Mouse (Mus musculus) cortical plate, adult 2 months (tissue): ENCODE measurements around the gene Wdr25. TPM values are rescaled to one million over a fixed set of nuclear protein-coding genes. Genes with fewer than 3 reads are reported as not detected.
A peak's percentile ranks its signal among the peaks of the same experiment; 100 is the strongest.

Experiments
- H3K27ac ChIP-seq: fragments of 200-500 bp; 2 replicates; pipeline ENCODE4 v1.5.1; 2012; ENCODE audit warnings: low read length, control low read depth, inconsistent platforms; ENCODE audit not compliant: insufficient read depth
- H3K4me1 ChIP-seq: fragments of 200-500 bp; 2 replicates; pipeline ENCODE4 v1.6.1; 2011; ENCODE audit warnings: low read length; ENCODE audit not compliant: control insufficient read depth, insufficient read depth
- H3K4me3 ChIP-seq: fragments of 200-500 bp; 2 replicates; pipeline ENCODE4 v1.5.1; 2011; ENCODE audit warnings: mild to moderate bottlenecking, low read length, control low read depth; ENCODE audit not compliant: insufficient read depth
- CTCF ChIP-seq: fragments of 200-500 bp; IDR thresholded peaks from 2 replicates; pipeline ENCODE4 v1.5.1; 2011; ENCODE audit warnings: mild to moderate bottlenecking, control low read depth, low read length; ENCODE audit not compliant: insufficient read depth; ENCODE audit errors: extremely low read depth
- POLR2A ChIP-seq: fragments of 200-500 bp; IDR thresholded peaks from 2 replicates; pipeline ENCODE4 v1.6.1; 2011; ENCODE audit warnings: mild to moderate bottlenecking, low read length, control low read depth; ENCODE audit not compliant: insufficient read depth; ENCODE audit errors: extremely low read depth
- polyA plus RNA-seq: library from polyadenylated mRNA; depleted of rRNA; stranded (reverse); fragments of >200 nt; gene quantifications from 2 replicates; pipeline ENCODE4 v1.2.3, GENCODE M21; 2012

Gene Wdr25
- polyA plus RNA-seq, 1 experiment = 13.6 TPM

- no peak overlapping the region for H3K27ac ChIP-seq
- TF ChIP-seq CTCF = no peak
- TF ChIP-seq POLR2A = no peak
- peak overlapping the region; percentile 82 for H3K4me3 ChIP-seq
- peaks cover 6% of the 10 kb centered on the region for H3K4me1 ChIP-seq
These were observed 993 bp downstream of the Wdr25 start for GRCm38 (mm10) chr12:108894432-108894816.

GRCm38 (mm10) chr12:108896006-108896405 is 2.6 kb downstream of the Wdr25 start:
- Histone ChIP-seq H3K4me3 (no peak overlapping the region), H3K4me1 (peaks cover 6% of the 10 kb centered on the region), H3K27ac (no peak overlapping the region)
- TF ChIP-seq POLR2A (no peak), CTCF (0 out of 2 replicates have a peak, but pooled peaks have one; percentile 19)

- Histone ChIP-seq H3K27ac (no peak overlapping the region), H3K4me3 (no peak overlapping the region), H3K4me1 (no peaks in the 10 kb centered on the region; the same call in 1 of the 2 replicates)
- no peak for TF ChIP-seq POLR2A
These were observed 7.9 kb downstream of the Wdr25 start for GRCm38 (mm10) chr12:108901346-108901745.

- no peak overlapping the region for H3K4me3 ChIP-seq
- H3K27ac ChIP-seq = no peak overlapping the region
- TF ChIP-seq CTCF (peak; percentile 91), POLR2A (no peak)
These were observed 9.5 kb downstream of the Wdr25 start for GRCm38 (mm10) chr12:108902940-108903339.

GRCm38 (mm10) chr12:108903600-108904275 is 10.3 kb downstream of the Wdr25 start:
- Histone ChIP-seq H3K4me3 (no peak overlapping the region), H3K27ac (no peak overlapping the region), H3K4me1 (no peaks in the 10 kb centered on the region; the same call in 1 of the 2 replicates)
- TF ChIP-seq POLR2A (no peak), CTCF (peak; percentile 68; the same call in 1 of the 2 replicates)

More at GRCm38 (mm10) chr12:108902940-108903339, 9.5 kb downstream of the Wdr25 start:
- H3K4me1 ChIP-seq = no peaks in the 10 kb centered on the region; the same call in 1 of the 2 replicates

GRCm38 (mm10) chr12:108904276-108904653 is 10.8 kb downstream of the Wdr25 start:
- TF ChIP-seq POLR2A (no peak), CTCF (no peak)
- no peak overlapping the region for H3K4me3 ChIP-seq
- H3K4me1 ChIP-seq = no peaks in the 10 kb centered on the region; the same call in 1 of the 2 replicates
- no peak overlapping the region for H3K27ac ChIP-seq

GRCm38 (mm10) chr12:108905620-108906302 is 12.3 kb downstream of the Wdr25 start:
- Histone ChIP-seq H3K4me3 (no peak overlapping the region), H3K27ac (no peak overlapping the region), H3K4me1 (no peaks in the 10 kb centered on the region; the same call in 1 of the 2 replicates)
- no peak for TF ChIP-seq CTCF
- TF ChIP-seq POLR2A = no peak

GRCm38 (mm10) chr12:108906398-108906797 is 13.0 kb downstream of the Wdr25 start:
- Histone ChIP-seq H3K4me3 (no peak overlapping the region), H3K27ac (no peak overlapping the region), H3K4me1 (no peaks in the 10 kb centered on the region; the same call in 1 of the 2 replicates)
- TF ChIP-seq CTCF (no peak), POLR2A (no peak)

GRCm38 (mm10) chr12:108909846-108910433 is 16.5 kb downstream of the Wdr25 start:
- Histone ChIP-seq H3K27ac (no peak overlapping the region), H3K4me1 (peaks cover 7% of the 10 kb centered on the region)
- no peak for TF ChIP-seq POLR2A
- TF ChIP-seq CTCF = no peak

GRCm38 (mm10) chr12:108912442-108912841 is 19.0 kb downstream of the Wdr25 start:
- Histone ChIP-seq H3K4me3 (no peak overlapping the region), H3K27ac (no peak overlapping the region), H3K4me1 (peaks cover 14% of the 10 kb centered on the region)
- no peak for TF ChIP-seq POLR2A
- no peak for TF ChIP-seq CTCF

More at GRCm38 (mm10) chr12:108909846-108910433, 16.5 kb downstream of the Wdr25 start:
- H3K4me3 ChIP-seq = no peak overlapping the region
